Mouse (Mus musculus) forebrain, embryonic 10.5 days (tissue): ENCODE measurements around the gene Sv2c. TPM values are rescaled to one million over a fixed set of nuclear protein-coding genes. Genes with fewer than 3 reads are reported as not detected.
"Not testable (repeated sequence)": the region's sequence is repeated elsewhere in the genome, so short reads cannot be mapped to it uniquely, and the experiment has no call there.

ENCODE experiments used
- DNase-seq: peaks from one replicate; pipeline ENCODE4 v3.0.0-alpha.2; 2017; ENCODE audit warnings: low spot score; ENCODE audit errors: extremely low spot score
- H3K27ac ChIP-seq: fragments of 300-500 bp; sonication (generic); 2 replicates; pipeline ENCODE4 v1.5.1; 2016; ENCODE audit warnings: mild to moderate bottlenecking
- H3K27me3 ChIP-seq: fragments of 300-500 bp; sonication (generic); 2 replicates; pipeline ENCODE4 v1.6.1; 2016; ENCODE audit warnings: mild to moderate bottlenecking; ENCODE audit not compliant: poor library complexity, severe bottlenecking
- H3K36me3 ChIP-seq: fragments of 300-500 bp; sonication (generic); replicated peaks from 2 replicates; pipeline ENCODE4 v1.6.1; 2016; ENCODE audit warnings: mild to moderate bottlenecking, moderate library complexity
- H3K4me1 ChIP-seq: fragments of 300-500 bp; sonication (generic); 2 replicates; pipeline ENCODE4 v1.6.1; 2016
- H3K4me3 ChIP-seq: fragments of 300-500 bp; sonication (generic); 2 replicates; pipeline ENCODE4 v1.5.1; 2016; ENCODE audit warnings: mild to moderate bottlenecking, moderate library complexity
- H3K9me3 ChIP-seq: fragments of 300-500 bp; sonication (generic); 2 replicates; pipeline ENCODE4 v1.6.1; 2016; ENCODE audit warnings: mild to moderate bottlenecking, moderate library complexity
- WGBS: fragments of 180-500 bp; shearing (Covaris S2); methylation state at CpG from one replicate; pipeline ENCODE4 v1.1.7; 2016; 5-methylcytosine and 5-hydroxymethylcytosine counted together
- polyA plus RNA-seq: library from polyadenylated mRNA; unstranded; fragments of >200 nt; fragmentation: Nextera tagmentation; extraction: Ambion mirVana; gene quantifications from 2 replicates; pipeline ENCODE4 v1.2.1, GENCODE M21; 2016

The Sv2c gene
- polyA plus RNA-seq, 1 experiment from 2014 or later, result 0.31 TPM

GRCm38 (mm10) chr13:95987147-95987546 is 145.2 kb downstream of the Sv2c start:
- Histone ChIP-seq H3K27ac (no peak overlapping the region), H3K4me3 (no peak overlapping the region), H3K9me3 (no peaks in the 10 kb centered on the region), H3K4me1 (no peaks in the 10 kb centered on the region), H3K36me3 (no peaks in the 10 kb centered on the region), H3K27me3 (peaks cover 10% of the 10 kb centered on the region; the same call in 1 of the 2 replicates)
- no peak for DNase-seq
- WGBS, result 90% methylated on average over 5 of the region's 5 CpGs

DNA sequence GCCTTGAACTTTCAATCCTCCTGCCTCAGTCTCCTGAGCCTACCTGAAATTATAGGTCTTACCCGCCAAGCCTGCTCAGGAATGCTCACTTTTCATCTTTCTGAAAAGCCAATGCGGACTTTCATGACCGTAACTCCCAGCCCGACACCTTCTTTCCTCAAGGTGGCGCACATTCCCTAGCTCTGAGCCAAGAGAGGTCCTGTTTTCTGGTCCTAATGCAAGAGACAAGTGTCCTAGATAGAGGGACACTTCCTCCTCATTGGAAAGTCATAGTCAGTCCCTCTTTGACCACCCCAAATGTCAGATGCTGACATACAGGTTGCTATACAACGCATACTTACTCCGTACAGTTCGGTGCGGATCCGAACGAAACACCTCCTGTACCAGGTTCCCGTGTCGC is 146.0 kb downstream of the Sv2c start:
- DNase-seq, result no peak
- no peaks in the 10 kb centered on the region for H3K9me3 ChIP-seq
- no peaks in the 10 kb centered on the region for H3K36me3 ChIP-seq
- no peak overlapping the region for H3K27ac ChIP-seq
- H3K27me3 ChIP-seq, result peaks cover 5% of the 10 kb centered on the region; the same call in 1 of the 2 replicates
- WGBS, result 70% methylated on average over 13 of the region's 13 CpGs
- no peaks in the 10 kb centered on the region for H3K4me1 ChIP-seq
- H3K4me3 ChIP-seq, result no peak overlapping the region

DNA sequence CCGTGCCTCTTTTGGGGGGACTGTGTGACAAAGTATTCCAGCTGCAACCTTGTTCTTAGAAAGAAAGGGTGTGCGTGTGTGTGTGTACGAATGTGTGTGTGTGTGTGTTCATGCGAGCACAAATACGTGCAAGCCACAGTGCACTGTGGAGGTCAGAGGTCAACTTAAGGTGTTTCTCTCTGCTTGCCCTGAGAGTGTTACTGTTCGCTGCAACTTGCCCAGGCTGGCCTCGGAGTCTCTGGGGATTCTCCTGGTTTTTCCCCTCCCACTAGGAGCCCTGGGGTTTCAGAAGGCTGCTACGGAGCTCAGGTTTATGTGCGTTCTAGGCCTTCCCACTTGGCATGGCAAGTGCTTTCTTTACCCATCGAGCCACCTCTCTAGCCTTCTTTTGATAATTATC is 157.2 kb downstream of the Sv2c start:
- Histone ChIP-seq H3K9me3 (no peaks in the 10 kb centered on the region), H3K4me1 (no peaks in the 10 kb centered on the region), H3K4me3 (no peak overlapping the region), H3K27me3 (no peaks in the 10 kb centered on the region), H3K36me3 (no peaks in the 10 kb centered on the region), H3K27ac (no peak overlapping the region)
- DNase-seq, result no peak
- WGBS, result 88% methylated on average over 10 of the region's 10 CpGs

DNA sequence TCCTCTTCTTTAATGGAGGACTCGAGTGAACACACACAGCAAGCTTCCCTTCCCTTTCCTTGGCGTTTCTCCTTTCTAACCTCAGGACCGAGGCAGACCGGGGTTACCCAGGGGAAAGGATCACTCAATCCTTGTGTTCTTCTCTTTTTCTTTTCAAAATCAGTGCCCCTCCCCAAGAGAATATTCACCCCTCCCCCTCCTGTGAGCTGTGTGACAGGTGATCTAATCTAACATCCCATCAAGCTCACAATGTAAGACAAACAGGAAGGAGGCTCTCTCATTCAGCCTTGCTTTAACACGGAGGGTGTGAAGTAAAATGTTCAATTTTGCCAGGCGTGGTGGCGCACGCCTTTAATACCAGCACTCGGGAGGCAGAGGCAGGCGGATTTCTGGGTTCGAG is 158.3 kb downstream of the Sv2c start:
- H3K36me3 ChIP-seq, result no peaks in the 10 kb centered on the region
- no peak overlapping the region for H3K4me3 ChIP-seq
- no peaks in the 10 kb centered on the region; the same call in 1 of the 2 replicates for H3K4me1 ChIP-seq
- DNase-seq, result no peak
- H3K27me3 ChIP-seq, result no peaks in the 10 kb centered on the region
- H3K9me3 ChIP-seq, result no peaks in the 10 kb centered on the region
- 90% methylated on average over 11 of the region's 11 CpGs for WGBS
- no peak overlapping the region for H3K27ac ChIP-seq

- 54% methylated on average over 11 of the region's 11 CpGs for WGBS
- no peak overlapping the region for H3K27ac ChIP-seq
- H3K9me3 ChIP-seq, result no peaks in the 10 kb centered on the region
- no peaks in the 10 kb centered on the region for H3K36me3 ChIP-seq
- H3K4me3 ChIP-seq, result no peak overlapping the region
- H3K27me3 ChIP-seq, result no peaks in the 10 kb centered on the region
- H3K4me1 ChIP-seq, result peaks cover 3% of the 10 kb centered on the region
- DNase-seq, result peak; percentile 75
Observed at GRCm38 (mm10) chr13:95973368-95973958, 158.9 kb downstream of the Sv2c start.

DNA sequence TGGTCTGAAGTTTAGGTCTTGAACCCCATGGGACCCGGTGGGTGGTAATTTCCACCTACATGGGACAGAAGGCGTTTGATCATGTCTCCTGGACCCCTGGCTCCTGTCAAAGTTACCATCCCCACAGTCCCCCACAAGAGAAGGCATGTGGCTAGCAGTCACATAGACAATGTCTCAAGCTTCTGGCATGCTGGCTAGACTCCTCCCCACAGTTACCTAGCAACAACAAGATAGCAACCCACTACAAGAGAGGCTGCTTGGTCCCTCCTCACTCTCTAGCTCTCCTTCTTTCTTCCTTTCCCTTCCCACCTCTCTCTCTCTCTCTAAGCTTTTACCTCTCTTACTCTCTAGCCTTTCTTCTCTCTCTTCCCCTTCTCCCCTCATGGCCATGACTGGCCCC is 164.3 kb downstream of the Sv2c start:
- Histone ChIP-seq H3K4me1 (peaks cover 32% of the 10 kb centered on the region), H3K27ac (0 out of 2 replicates have a peak overlapping the region, but pooled peaks have one; percentile 2)
- H3K9me3 ChIP-seq, DNase-seq, H3K36me3 ChIP-seq, H3K27me3 ChIP-seq, H3K4me3 ChIP-seq: not testable (repeated sequence)
- WGBS, result 76% methylated on average over 2 of the region's 2 CpGs

DNA sequence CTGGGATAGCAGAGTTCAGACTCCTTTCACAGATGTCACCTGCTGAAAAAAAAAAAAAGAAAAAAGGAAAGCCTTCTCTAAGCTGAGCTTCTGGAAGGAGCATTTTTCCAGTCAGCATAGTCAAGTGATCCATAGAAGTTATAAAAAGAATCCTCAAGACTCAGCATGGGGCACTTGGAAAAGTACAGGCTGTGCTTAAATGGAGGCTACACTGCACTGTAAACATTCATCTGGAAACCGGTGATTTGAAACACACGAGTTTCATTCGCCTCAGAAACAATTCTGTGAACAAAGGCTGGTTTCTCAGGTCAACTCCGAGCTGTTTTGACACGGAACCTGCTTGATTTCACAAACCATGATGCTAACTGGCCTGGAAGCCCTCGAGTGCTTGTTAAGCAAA is 165.6 kb downstream of the Sv2c start:
- no peaks in the 10 kb centered on the region for H3K36me3 ChIP-seq
- H3K27ac ChIP-seq, result no peak overlapping the region
- H3K4me1 ChIP-seq, result peaks cover 36% of the 10 kb centered on the region
- WGBS, result 88% methylated on average over 6 of the region's 6 CpGs
- peaks cover 20% of the 10 kb centered on the region for H3K27me3 ChIP-seq
- no peak overlapping the region for H3K4me3 ChIP-seq
- no peak for DNase-seq
- H3K9me3 ChIP-seq, result no peaks in the 10 kb centered on the region

- no peak overlapping the region for H3K4me3 ChIP-seq
- no peaks in the 10 kb centered on the region for H3K9me3 ChIP-seq
- WGBS, result 83% methylated on average over 6 of the region's 6 CpGs
- peaks cover 48% of the 10 kb centered on the region for H3K4me1 ChIP-seq
- peaks cover 24% of the 10 kb centered on the region for H3K27me3 ChIP-seq
- no peak for DNase-seq
- no peak overlapping the region for H3K27ac ChIP-seq
- no peaks in the 10 kb centered on the region for H3K36me3 ChIP-seq
Observed at GRCm38 (mm10) chr13:95965596-95965995, 166.8 kb downstream of the Sv2c start.

DNA sequence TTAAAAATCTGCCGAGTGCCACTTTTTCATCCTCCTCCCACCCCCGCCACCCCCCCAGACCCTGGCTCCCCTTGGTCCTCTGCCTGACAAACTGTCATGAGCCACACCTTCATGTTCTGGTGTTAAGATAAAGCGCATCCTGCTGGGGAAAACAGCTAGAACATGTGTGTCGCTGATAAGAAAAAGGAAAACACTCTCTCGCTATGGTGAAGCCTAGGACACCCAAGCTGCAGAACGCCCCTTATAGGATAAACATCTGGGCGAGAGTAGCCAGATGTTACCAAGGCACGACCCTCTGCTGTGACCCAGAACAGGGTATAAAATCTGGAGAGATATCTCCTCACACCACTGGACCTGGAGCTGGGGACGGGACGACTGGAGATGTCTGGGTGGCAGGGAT is 167.2 kb downstream of the Sv2c start:
- H3K4me3 ChIP-seq, result no peak overlapping the region
- H3K36me3 ChIP-seq, result no peaks in the 10 kb centered on the region
- peaks cover 52% of the 10 kb centered on the region for H3K4me1 ChIP-seq
- no peaks in the 10 kb centered on the region for H3K9me3 ChIP-seq
- H3K27me3 ChIP-seq, result peaks cover 24% of the 10 kb centered on the region
- no peak overlapping the region for H3K27ac ChIP-seq
- 81% methylated on average over 10 of the region's 10 CpGs for WGBS
- no peak for DNase-seq

GRCm38 (mm10) chr13:95964226-95964625 is 168.2 kb downstream of the Sv2c start:
- Histone ChIP-seq H3K27me3 (peaks cover 24% of the 10 kb centered on the region), H3K9me3 (no peaks in the 10 kb centered on the region), H3K36me3 (no peaks in the 10 kb centered on the region), H3K4me1 (peaks cover 62% of the 10 kb centered on the region), H3K4me3 (no peak overlapping the region), H3K27ac (no peak overlapping the region)
- 72% methylated on average over 8 of the region's 8 CpGs for WGBS
- no peak for DNase-seq

GRCm38 (mm10) chr13:95963671-95964070 is 168.7 kb downstream of the Sv2c start:
- Histone ChIP-seq H3K9me3 (no peaks in the 10 kb centered on the region), H3K27me3 (peaks cover 24% of the 10 kb centered on the region), H3K36me3 (no peaks in the 10 kb centered on the region), H3K4me3 (no peak overlapping the region), H3K27ac (no peak overlapping the region), H3K4me1 (peaks cover 63% of the 10 kb centered on the region)
- no peak for DNase-seq
- 89% methylated on average over 1 of the region's 1 CpGs for WGBS

GRCm38 (mm10) chr13:95961905-95962304 is 170.5 kb downstream of the Sv2c start:
- 38% methylated on average over 7 of the region's 7 CpGs for WGBS
- Histone ChIP-seq H3K4me1 (peaks cover 51% of the 10 kb centered on the region), H3K9me3 (no peaks in the 10 kb centered on the region), H3K4me3 (peak overlapping the region; percentile 53; the same call in 1 of the 2 replicates), H3K27me3 (peaks cover 24% of the 10 kb centered on the region), H3K27ac (no peak overlapping the region), H3K36me3 (no peaks in the 10 kb centered on the region)
- DNase-seq, result no peak

DNA sequence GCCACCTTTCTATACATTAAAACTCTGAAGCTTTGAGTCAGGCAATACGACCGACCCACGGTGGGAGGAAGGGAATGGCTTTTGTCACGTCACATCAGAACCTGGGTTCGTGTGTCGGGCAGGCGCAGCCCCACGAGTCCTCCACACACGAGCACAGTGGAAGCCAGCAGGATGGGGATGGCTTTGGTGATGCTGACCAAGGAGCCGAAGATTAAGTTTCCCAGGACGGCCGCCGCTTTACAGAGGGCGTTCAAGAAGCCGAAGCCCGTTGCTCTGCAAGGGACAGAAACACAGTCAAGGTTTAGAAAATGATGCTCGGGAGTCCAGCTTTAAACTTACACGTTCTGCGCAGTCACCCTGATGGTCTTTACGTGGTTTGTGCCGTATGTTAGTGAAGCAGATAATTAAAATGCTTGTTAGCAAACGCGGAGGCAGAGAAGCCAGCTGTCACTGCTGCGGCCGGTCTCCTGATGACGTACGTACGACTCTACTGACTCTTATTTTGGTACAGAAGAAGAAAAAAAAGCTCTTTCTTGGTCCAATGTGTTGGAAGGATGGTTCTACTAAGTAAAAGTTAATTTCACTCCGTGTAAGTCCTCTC is 171.1 kb downstream of the Sv2c start:
- Histone ChIP-seq H3K27ac (peak overlapping the region; percentile 76), H3K9me3 (no peaks in the 10 kb centered on the region), H3K4me1 (peaks cover 51% of the 10 kb centered on the region), H3K4me3 (peak overlapping the region; percentile 53), H3K36me3 (no peaks in the 10 kb centered on the region), H3K27me3 (peaks cover 24% of the 10 kb centered on the region)
- DNase-seq, result peak; percentile 49
- WGBS, result 16% methylated on average over 29 of the region's 29 CpGs
